Mouse (Mus musculus): Measurements from ENCODE around the gene Wdr81. TPM values are rescaled to one million over a fixed set of nuclear protein-coding genes. Genes with fewer than 3 reads are reported as not detected.
A peak's percentile ranks its signal among the peaks of the same experiment; 100 is the strongest.

The Wdr81 gene
- polyA plus RNA-seq, 1 experiment from 2014 or later = 4.6 TPM

- H3K27me3 ChIP-seq (ENCODE audit: insufficient read depth, low read length) = no peaks in the 10 kb centered on the region
- no peak overlapping the region for H3K4me2 ChIP-seq
- ATAC-seq (ENCODE audit: insufficient read depth) (no peak), DNase-seq (peak; percentile 66)
- H3K9ac ChIP-seq = no peak overlapping the region
- H3K9me3 ChIP-seq (ENCODE audit: low read depth, low read length) = no peaks in the 10 kb centered on the region
- peak; percentile 76 for TF ChIP-seq CTCF (IDR thresholded peaks at IDR 0.05; ENCODE audit: low read depth)
- WGBS = 41% methylated on average over 3 of the region's 3 CpGs
- no peaks in the 10 kb centered on the region for H3K4me1 ChIP-seq (ENCODE audit: insufficient read depth)
- no peak overlapping the region for H3K27ac ChIP-seq (ENCODE audit: low read depth)
- H3K36me3 ChIP-seq (ENCODE audit: insufficient read depth) = peaks cover 5% of the 10 kb centered on the region; the same call in 1 of the 2 replicates
- H3K4me3 ChIP-seq (ENCODE audit: low read depth, low read length) = no peak overlapping the region
These were observed 47.7 kb downstream of the Wdr81 start for GRCm38 (mm10) chr11:75406865-75407264.

GRCm38 (mm10) chr11:75406104-75406503 is 48.4 kb downstream of the Wdr81 start:
- H3K4me1 ChIP-seq (ENCODE audit: insufficient read depth) = no peaks in the 10 kb centered on the region
- H3K9me3 ChIP-seq (ENCODE audit: low read depth, low read length) = no peaks in the 10 kb centered on the region
- H3K9ac ChIP-seq = no peak overlapping the region
- WGBS = 72% methylated on average over 4 of the region's 4 CpGs
- no peaks in the 10 kb centered on the region for H3K27me3 ChIP-seq (ENCODE audit: insufficient read depth, low read length)
- no peak overlapping the region for H3K27ac ChIP-seq (ENCODE audit: low read depth)
- no peak overlapping the region for H3K4me2 ChIP-seq
- no peak for ATAC-seq (ENCODE audit: insufficient read depth)
- H3K36me3 ChIP-seq (ENCODE audit: insufficient read depth) = peaks cover 5% of the 10 kb centered on the region; the same call in 1 of the 2 replicates
- no peak overlapping the region for H3K4me3 ChIP-seq (ENCODE audit: low read depth, low read length)
- no peak for TF ChIP-seq CTCF (IDR thresholded peaks at IDR 0.05; ENCODE audit: low read depth)
- no peak for DNase-seq

GRCm38 (mm10) chr11:75404801-75405200 is 49.7 kb downstream of the Wdr81 start:
- WGBS = 87% methylated on average over 6 of the region's 6 CpGs
- DNase-seq (no peak), ATAC-seq (ENCODE audit: insufficient read depth) (no peak)
- H3K9me3 ChIP-seq (ENCODE audit: low read depth, low read length) = no peaks in the 10 kb centered on the region
- H3K4me3 ChIP-seq (ENCODE audit: low read depth, low read length) = no peak overlapping the region
- no peak overlapping the region for H3K9ac ChIP-seq
- H3K36me3 ChIP-seq (ENCODE audit: insufficient read depth) = peaks cover 8% of the 10 kb centered on the region; the same call in 1 of the 2 replicates
- no peak for TF ChIP-seq CTCF (IDR thresholded peaks at IDR 0.05; ENCODE audit: low read depth)
- H3K4me2 ChIP-seq = no peak overlapping the region
- H3K27me3 ChIP-seq (ENCODE audit: insufficient read depth, low read length) = no peaks in the 10 kb centered on the region
- no peaks in the 10 kb centered on the region for H3K4me1 ChIP-seq (ENCODE audit: insufficient read depth)
- no peak overlapping the region for H3K27ac ChIP-seq (ENCODE audit: low read depth)

- Histone ChIP-seq H3K4me3 (ENCODE audit: low read depth, low read length) (no peak overlapping the region), H3K27ac (ENCODE audit: low read depth) (peak overlapping the region; percentile 2; the same call in 1 of the 2 replicates), H3K9me3 (ENCODE audit: low read depth, low read length) (no peaks in the 10 kb centered on the region), H3K36me3 (ENCODE audit: insufficient read depth) (0 out of 2 replicates have a peak, but pooled peaks cover 8% of the 10 kb centered on the region), H3K27me3 (ENCODE audit: insufficient read depth, low read length) (no peaks in the 10 kb centered on the region), H3K9ac (peak overlapping the region; percentile 26), H3K4me1 (ENCODE audit: insufficient read depth) (no peaks in the 10 kb centered on the region), H3K4me2 (no peak overlapping the region)
- DNase-seq = peak; percentile 20
- no peak for TF ChIP-seq CTCF (IDR thresholded peaks at IDR 0.05; ENCODE audit: low read depth)
- no peak for ATAC-seq (ENCODE audit: insufficient read depth)
- WGBS = 63% methylated on average over 6 of the region's 6 CpGs
These were observed 51.0 kb downstream of the Wdr81 start for GRCm38 (mm10) chr11:75403301-75404052.

GRCm38 (mm10) chr11:75402271-75402690 is 52.2 kb downstream of the Wdr81 start:
- no peak overlapping the region for H3K9ac ChIP-seq
- H3K4me1 ChIP-seq (ENCODE audit: insufficient read depth) = no peaks in the 10 kb centered on the region
- no peak overlapping the region for H3K4me3 ChIP-seq (ENCODE audit: low read depth, low read length)
- DNase-seq (peak; percentile 84), ATAC-seq (ENCODE audit: insufficient read depth) (peak; percentile 73)
- peak; percentile 77 for TF ChIP-seq CTCF (IDR thresholded peaks at IDR 0.05; ENCODE audit: low read depth)
- H3K36me3 ChIP-seq (ENCODE audit: insufficient read depth) = 0 out of 2 replicates have a peak, but pooled peaks cover 8% of the 10 kb centered on the region
- H3K27me3 ChIP-seq (ENCODE audit: insufficient read depth, low read length) = no peaks in the 10 kb centered on the region
- H3K9me3 ChIP-seq (ENCODE audit: low read depth, low read length) = no peaks in the 10 kb centered on the region
- 47% methylated on average over 5 of the region's 5 CpGs for WGBS
- no peak overlapping the region for H3K4me2 ChIP-seq
- 0 out of 2 replicates have a peak overlapping the region, but pooled peaks have one; percentile 36 for H3K27ac ChIP-seq (ENCODE audit: low read depth)

- DNase-seq = no peak
- Histone ChIP-seq H3K9ac (no peak overlapping the region), H3K36me3 (ENCODE audit: insufficient read depth) (0 out of 2 replicates have a peak, but pooled peaks cover 8% of the 10 kb centered on the region), H3K27ac (ENCODE audit: low read depth) (no peak overlapping the region), H3K9me3 (ENCODE audit: low read depth, low read length) (no peaks in the 10 kb centered on the region), H3K4me3 (ENCODE audit: low read depth, low read length) (no peak overlapping the region), H3K4me1 (ENCODE audit: insufficient read depth) (no peaks in the 10 kb centered on the region), H3K4me2 (no peak overlapping the region), H3K27me3 (ENCODE audit: insufficient read depth, low read length) (no peaks in the 10 kb centered on the region)
- TF ChIP-seq CTCF (IDR thresholded peaks at IDR 0.05; ENCODE audit: low read depth) = no peak
- ATAC-seq (ENCODE audit: insufficient read depth) = no peak
- 70% methylated on average over 9 of the region's 9 CpGs for WGBS
These were observed 54.4 kb downstream of the Wdr81 start for GRCm38 (mm10) chr11:75400099-75400498.

- Histone ChIP-seq H3K9me3 (ENCODE audit: low read depth, low read length) (no peaks in the 10 kb centered on the region), H3K36me3 (ENCODE audit: insufficient read depth) (0 out of 2 replicates have a peak, but pooled peaks cover 6% of the 10 kb centered on the region), H3K27me3 (ENCODE audit: insufficient read depth, low read length) (no peaks in the 10 kb centered on the region), H3K4me3 (ENCODE audit: low read depth, low read length) (no peak overlapping the region), H3K4me2 (no peak overlapping the region), H3K4me1 (ENCODE audit: insufficient read depth) (no peaks in the 10 kb centered on the region), H3K9ac (no peak overlapping the region), H3K27ac (ENCODE audit: low read depth) (no peak overlapping the region)
- no peak for TF ChIP-seq CTCF (IDR thresholded peaks at IDR 0.05; ENCODE audit: low read depth)
- 83% methylated on average over 11 of the region's 11 CpGs for WGBS
- DNase-seq (no peak), ATAC-seq (ENCODE audit: insufficient read depth) (no peak)
These were observed 55.1 kb downstream of the Wdr81 start for GRCm38 (mm10) chr11:75399411-75399841.
